Mouse (Mus musculus): ENCODE measurements around the gene Prkag1.

The Prkag1 gene

DNA sequence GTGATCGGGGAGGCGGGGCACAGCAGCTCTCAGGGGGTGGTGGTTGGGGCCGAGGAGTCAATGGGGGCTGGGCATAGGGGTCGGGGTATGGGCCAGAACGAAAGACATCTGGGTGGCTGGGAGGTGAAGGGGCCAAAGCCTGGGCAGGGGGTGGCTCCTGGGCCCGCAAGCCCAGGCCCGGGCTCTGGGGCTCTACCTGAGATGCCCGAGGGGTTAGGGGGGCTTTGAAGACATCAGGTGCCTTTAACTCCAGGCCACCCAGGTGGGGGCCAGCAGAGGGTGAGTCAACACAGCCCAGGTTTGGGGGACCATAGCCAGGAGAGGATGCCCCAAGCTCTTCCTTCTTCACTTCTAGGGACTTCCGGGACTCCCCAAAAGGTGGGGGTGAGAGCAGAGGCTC, 21.4 kb upstream of the Prkag1 start:
- DNase-seq, result no peak

DNA sequence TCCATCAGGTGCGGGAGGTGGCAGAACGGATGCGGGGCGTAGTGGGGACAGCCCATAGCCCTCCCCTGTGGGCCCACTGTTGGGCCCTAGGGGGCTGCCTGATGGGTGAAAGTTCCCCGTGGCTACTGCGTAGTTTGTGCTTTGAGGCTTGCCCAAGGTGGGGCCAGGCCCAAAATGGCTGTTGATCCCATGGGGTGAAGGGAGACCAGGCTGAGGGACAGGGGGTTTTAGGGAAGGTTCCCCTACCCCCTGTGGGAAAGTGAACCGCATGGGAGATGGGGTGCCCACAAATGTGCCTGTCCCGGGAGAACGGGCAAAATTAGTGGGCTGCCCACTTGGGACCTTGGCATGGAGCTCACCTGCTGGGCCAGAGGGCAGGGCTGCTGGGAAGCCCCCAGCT, 20.8 kb upstream of the Prkag1 start:
- DNase-seq, result no peak

DNA sequence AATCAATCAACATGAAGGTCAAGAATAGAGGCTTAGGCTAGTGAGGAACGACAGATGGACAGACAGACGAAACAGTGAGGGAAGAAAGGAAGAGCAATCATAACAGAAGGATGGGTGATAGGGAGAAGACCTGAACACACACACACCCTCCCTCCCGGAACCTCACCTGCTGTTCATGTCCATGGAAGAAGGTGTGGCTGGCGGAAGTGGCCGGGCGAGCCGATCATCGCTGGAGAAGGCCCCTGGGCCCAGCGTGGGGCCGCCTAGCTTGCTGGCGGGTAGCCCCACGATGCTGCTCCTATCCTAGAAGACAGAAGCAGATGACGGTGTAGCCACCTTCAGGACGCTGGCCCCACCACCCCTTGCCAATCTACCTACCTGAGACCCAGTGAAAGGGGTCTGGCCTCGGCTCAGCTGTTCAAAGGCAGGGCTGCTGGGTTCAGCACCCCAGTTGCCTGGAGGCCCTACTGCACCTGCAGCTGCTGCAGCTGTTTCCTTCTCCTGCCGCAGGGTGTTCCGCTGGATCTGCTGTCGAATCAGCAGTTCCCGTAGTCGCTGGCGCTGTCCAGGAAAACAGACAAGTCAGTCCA, 20.0 kb upstream of the Prkag1 start:
- no peak for DNase-seq

DNA sequence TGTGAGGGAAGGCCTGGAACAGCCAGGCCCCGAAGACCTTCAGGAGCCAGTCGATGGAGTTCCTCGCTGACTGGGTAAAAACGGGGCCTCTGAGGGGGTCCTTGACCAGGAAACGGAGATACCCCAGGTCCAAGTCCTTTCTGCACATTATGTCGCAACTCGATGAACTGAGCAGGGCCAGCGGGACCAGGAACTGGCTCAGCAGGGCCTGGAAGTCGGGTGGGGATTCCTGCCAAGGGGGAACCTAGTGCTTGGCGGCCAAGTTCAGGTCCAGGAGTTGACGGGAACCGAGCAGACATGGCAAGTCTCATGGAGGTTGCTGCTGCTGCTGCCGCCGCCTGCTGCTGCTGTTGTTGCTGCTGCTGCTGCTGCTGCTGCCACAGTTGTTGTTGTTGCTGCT, 19.3 kb upstream of the Prkag1 start:
- DNase-seq, result no peak

DNA sequence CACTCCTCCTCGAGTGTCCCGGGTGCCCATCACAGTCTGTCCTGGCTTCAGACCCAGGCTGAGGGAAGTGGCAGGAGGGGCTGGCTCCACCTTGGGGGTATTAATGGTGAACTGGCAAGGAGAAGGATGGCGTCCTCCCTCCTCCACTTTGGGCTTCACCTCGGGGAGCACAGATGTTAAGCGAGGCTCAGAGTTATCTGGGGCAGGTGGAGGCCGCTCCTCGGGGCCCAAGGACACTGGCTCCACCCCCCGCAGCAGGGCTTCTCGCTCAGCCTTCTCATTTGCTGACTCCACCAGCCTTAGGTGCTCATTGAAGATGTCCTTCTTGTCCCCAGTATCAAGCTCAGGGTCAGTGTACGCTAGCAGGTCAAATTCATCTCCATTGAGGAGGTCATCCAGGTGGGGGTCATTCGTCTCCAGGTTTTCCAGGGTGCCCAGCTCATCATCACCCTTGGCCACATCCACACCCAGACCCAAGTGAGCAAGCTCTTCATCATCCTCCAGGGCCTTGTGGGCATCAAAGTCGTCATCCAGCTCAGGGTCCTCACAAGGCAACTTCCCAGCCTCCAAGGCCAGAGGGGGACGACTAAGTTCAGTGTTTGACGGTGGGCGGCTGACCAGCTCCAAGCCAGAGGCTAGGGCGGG, 18.8 kb upstream of the Prkag1 start:
- DNase-seq, result no peak

DNA sequence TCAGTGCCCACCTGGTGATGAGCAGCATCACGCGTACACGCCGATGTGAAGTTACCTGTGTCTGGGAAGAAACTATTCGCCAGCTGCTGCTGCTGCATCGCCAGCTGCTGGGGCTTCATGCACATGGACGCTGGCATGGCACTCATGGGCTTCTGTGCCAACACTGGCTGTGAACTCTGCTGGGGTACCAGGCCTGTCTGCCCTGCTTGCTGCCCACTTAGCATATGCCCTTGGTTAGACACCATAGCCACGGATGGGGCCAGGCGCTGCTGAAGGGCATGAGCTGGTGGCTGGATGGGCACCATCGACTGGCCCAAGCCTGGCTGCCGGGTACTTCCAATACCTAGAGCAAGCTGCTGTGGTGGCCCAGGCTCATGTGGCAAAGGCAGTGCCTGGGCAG, 17.8 kb upstream of the Prkag1 start:
- no peak for DNase-seq

DNA sequence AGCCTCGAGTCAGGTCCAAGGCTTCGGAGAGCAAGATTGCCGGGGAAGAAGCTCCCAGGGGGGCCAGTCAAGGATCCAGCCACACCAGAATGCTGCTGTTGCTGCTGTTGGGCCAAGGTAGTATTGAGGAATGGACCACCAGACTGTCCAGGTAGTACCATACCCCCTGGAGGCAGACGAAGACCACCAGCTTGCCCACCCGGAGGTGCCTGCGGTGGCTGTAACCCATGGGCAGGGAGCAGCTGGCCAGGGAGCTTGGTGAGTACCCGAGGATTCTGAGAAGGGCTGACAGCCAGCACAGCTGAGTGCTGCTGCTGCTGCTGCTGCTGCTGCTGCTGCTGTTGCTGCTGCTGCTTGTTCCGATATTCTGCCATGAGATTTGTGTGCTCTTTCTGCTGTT, 14.8 kb upstream of the Prkag1 start:
- no peak for DNase-seq

DNA sequence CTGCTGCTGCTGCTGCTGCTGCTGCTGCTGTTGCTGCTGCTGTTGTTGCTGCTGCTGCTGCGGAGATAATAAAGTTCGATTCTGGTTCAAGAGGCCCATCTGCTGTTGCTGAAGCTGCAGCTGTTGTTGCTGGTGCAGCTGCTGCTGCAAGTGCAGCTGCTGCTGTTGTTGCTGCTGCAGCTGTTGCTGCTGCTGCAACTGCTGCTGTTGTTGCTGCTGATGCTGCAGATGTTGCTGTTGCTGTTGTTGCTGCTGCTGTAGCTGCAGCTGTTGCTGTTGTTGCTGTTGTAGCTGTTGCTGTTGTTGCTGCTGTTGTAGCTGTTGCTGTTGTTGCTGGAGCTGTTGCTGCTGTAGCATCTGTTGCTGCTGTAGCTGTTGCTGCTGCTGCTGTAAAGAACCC, 13.8 kb upstream of the Prkag1 start:
- DNase-seq, result no peak

DNA sequence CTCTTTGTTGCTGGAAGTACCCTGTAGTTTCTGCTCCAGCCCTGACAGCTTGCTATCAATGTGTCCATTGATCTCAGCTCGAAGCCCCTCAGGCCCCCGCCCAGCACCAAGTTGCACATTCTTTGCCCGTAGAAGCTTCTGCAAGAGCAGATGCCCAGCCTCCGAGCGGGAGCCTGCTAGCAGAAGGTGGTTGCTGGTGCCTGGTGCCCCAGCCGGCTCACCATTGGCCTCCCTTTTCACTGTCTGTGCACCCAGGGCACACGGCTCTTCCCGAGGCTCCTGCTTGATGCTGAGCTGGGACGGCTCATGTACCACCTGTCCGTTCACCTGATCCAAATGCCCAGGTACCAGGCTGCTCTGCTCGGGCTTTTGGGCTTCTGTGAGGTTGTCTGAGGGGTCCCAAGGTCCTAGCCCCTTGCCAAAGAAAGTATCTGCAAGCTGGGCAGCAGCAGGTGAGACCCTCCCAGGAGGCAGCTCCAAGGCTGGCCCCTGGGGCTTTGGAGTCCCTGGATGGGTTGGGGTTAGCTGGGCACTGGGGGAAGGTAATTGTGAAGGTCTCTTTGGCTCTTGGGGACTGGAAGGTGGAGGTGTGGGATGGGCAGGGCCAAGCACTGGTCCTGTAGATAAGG, 12.4 kb upstream of the Prkag1 start:
- no peak for DNase-seq

DNA sequence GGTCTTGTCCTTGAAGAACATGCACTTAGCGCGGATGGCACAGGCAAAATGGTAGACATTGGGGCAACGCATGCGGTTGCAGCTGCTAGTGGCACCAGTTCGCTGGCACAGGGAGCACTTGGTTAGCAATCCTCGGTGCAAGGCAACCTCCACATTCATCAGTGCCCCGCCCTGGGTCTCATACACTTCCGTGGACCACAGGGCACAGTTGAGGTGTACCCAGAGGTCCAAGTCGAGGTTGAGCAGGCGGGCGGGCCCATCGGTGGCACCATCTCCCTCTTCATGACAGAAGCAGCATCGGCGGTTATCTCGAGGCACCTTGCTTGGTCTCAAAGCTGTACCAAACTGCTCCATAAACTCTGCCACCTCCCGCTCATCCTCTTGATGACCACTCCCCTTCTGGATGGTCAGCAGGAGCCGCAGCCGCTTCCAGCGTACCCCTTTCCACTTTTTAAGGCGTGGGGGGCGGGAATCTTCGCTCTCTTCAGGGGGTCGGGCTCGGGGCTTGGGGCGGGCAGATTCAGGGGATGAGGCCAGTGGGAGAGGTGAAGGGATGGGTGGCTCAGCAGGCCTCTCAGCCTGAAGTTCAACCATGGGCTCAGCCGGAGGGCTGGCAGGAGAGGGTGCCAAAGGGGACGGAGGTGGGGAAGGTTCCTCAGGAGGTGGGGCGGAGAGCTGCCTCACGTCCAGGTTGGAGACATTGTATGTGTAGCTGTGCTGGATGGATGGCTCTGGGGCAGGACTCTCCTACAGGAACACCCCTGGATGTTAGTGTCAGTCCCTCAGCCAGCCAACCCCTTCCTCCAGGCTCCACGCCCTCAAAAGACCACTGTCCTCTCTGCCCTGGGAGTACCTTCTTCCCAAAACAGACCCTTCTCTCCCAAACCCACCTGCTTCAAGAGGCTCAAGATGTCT, 8.6 kb upstream of the Prkag1 start:
- DNase-seq, result no peak

DNA sequence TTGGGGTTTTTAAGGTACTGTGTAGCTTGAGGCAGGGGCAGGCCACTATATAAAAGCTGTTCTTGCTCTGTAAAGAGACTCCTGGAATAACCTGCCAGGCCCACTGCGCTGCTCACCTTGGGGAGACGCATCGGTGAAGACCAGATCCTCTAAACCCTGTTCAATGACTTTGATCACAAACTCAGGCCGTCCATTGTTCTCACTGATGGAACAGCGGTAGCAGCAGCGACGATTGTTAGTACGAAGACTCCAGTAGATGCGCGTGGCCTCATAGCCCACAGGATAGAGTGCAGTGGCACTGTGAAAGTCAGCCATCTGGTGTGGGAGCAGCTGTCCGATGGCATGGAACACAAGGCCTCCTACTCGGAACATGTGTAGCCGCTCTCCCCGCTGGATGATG, 7.8 kb upstream of the Prkag1 start:
- no peak for DNase-seq

DNA sequence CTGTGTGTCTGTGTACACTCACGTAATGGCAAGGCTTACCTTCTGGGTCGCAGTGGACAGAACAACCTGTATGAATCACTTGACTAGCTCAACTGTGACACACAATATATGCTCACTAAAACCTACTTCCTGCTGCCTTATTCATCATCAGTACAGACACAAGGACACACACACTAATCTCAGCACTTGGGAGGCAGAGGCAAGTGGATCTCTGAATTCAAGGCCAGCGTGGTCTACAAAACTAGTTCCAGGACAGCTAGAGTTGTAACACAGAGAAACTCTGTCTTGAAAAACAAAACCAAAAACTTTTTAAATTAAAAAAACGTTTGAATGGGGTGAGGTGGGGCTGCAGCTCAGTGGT, 6.4 kb upstream of the Prkag1 start:
- no peak for DNase-seq

DNA sequence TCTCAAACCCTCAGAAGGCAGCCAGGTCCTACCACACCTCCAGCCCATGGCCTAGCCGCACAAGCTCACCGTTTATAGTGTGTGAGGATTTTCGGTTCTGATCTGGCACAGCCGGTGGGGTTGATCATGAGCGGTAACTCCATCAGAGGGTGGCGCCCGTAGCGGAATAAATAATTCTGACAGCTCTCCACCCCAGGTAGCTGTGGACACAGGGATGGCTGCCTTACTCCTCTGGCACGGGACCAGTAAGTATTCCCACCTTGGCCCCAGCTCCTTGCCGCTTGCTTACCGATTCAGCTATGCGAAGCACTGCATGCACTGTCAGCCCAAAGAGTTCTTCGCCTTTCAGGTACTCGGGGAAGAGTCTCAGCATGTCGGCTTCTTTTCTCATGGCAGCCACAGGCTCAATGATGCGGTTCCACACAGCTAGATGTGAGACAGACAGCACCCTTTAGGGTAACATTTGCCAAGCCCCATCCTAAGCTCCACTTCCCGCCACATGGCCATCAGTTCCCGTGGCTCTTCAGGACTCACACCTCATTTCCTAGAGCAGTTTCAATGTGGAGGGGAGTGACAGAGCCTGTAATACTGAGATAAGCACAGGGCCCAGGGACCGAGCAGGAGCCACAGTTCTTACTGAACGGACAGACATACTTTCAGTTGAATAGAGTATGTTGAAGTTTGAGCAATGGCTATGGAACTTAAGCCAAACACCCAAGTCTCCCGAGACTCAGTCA, 5.9 kb upstream of the Prkag1 start:
- DNase-seq, result no peak

DNA sequence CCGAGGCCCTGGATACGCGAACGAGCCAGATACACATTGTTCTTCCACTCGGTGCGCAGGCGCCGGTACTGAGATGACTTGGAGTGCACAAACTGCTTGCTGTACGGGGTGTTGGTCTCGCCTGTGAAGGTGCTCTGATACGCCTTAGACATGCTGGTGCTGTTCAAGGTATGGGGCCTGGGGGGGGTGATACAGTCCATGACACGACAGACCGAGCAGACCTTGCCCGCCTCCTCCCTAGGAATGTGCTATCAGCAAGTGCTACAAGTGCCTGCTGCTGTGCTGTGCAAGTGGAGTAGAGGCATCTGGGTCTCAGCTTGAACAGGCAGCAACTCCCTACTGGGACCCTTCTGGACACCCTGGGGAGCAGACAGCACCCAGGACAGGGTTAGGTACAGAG, 4.0 kb upstream of the Prkag1 start:
- no peak for DNase-seq

DNA sequence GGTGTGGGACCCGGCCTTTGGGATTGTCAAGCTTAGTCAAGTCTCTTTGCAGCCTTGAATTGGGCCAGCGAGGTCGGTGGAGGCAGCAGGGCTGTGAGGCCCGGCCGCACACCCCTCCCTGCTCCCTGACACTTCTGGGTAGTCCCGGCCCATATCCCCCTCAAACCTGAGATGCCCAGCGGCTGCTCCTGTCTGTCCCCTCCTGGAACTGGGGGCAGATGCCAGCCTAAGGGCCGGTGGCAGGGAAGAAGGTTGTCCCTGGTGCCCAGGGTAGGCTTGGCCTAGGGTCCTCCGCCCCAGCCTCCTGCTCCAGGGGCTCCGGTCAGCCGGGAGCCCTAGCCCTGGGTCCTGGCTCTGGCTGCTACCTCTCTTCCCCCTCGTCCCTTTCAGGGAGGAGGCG, 2.7 kb upstream of the Prkag1 start:
- no peak for DNase-seq

DNA sequence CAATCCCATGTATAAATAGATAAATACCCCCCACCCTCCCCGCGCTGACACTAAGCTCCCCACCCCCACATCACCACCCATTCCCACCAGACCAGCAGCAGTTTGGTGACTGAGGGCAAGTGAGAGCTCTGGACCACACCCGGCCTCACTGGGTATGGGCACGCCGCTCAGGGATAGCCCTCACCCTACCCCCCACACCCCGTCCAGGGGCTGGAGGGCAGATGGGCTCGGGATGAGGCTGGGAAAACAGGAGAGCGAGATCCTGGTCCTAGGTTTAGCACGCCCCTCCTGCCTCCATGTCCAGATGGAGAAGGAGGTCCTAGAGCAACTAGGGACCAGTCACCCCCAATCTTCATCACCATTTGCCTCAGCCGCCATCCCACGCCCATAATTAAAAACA, 2.0 kb upstream of the Prkag1 start:
- no peak for DNase-seq

DNA sequence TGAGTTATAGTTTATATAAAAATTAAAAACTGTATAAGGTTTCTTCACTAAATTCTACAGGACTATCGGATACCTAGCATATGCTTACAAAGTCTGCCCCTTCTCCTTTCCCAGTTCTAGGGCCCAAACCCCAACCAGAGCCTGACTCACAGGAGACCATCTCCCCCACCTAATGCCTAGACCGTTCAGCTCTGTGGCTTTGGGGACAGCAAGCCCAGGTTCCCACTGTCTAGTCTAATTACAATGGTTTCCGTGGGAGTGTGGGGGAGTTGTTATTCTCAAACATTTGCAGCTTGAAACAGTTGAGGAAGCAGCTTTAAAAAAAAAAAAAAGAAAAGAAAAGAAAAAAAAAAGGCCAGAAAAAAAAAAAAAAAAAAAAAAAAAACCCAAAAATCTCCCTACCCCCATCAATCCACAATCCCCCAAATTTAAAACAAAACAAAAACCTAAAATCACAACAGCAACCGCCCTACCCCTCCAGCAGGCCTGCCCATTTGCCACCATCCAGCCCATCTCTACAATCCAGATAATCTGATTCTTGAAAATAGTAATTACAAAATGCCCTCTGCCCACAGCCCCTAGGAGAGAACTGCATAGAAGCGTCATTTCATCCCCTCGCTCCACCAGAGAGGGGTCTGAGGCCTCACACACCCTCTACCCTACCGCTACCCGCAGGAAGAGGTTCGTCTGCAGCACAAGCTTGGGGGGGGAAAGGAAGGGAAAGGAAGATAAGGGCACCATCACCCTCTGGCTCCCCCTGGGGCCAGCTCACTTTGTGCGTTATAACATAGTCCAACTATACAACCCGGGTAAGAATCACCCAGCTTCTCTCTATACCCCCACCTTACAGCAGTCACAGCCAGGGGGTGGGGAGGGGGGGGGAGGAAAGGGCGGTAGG, 1.1 kb upstream of the Prkag1 start:
- DNase-seq, result no peak

DNA sequence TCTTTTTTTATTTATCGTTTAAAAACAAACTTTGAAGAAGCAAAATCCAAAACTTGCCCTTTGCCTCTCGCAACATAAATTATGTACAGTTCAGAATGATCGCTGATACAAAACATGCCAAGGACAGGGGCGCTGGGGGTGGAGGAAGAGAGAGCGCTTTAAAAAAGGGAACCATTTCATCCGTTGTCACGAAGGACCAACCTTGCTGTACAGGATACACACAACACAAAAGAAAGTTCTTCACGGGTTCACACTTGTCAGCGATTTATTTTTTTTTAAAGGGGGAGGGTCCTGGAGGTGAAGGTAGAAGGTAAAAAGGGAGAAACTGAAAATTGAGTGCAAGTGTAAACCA, 339 bp upstream of the Prkag1 start:
- DNase-seq, result no peak

DNA sequence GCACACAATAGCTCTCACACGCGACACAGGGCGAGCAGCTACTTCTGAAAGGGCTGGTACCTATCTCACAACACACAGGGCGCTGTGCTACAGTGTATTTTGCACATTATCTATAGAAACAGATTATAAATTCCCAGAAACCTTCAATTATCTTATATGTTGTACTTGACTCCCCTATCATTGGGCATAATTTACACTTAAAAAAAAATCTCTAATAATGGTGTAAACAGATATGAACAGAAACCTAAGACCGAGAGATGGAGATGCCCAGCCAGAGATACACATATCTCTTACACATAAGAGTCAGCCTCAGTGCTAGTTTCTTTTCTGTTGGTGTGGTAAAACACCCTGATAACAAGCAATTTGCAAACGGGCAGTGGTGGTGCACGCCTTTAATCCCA, 3.7 kb downstream of the Prkag1 start:
- DNase-seq, result no peak

DNA sequence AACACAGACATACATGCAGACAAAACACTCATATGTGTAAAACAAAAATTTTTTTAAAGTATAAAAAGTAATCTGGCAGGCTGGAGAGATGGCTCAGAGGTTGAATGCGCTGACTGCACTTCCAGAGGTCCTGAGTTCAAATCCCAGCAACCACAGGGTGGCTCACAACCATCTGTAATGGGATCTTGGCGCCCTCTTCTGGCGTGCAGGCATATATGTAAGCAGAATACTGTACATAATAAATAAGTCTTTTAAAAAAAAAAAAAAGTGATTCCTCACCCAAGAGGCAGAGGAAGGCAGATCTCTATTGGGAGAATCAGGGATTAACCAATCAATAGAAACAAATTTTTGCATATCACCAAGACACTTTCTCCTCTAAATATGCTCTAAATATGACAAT, 7.9 kb downstream of the Prkag1 start:
- no peak for DNase-seq

DNA sequence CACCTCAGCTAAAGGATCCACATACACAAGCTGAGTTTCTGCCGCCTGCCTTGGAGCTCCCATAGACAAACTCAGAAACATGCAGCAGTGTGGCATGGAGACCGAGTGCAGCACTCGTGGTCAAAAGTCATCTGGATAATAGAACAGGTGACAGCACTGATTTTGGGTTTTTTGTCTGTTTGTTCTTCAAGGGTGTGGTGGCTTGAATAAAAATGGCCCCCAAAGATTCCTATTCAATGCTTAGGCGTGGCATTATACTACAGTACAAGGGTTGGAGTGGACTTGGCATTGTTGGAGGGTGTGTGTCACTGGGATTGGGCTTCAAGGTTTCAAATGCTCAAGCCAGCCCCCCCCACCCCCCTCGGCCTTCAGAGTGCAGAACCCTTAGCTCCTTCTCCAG, 9.2 kb downstream of the Prkag1 start:
- DNase-seq, result no peak

DNA sequence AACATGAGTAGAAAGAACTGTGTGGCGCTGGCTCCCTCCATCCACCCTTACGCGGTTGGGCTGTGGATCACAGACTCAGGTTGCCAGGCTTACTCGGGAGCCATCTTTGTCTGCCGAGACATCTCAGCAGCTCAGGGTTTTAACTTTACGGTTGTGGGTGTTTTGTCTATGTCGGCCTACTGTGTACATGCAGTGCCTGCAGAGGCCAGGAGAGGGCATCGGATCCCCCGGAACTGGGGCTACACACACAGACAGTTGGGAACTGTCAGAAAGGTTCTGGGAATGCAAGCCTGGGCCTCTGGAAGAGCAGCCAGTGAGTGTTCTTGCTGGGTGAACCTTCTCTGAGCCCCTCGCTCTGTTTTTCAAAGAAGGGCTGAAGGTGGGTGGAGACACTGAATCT, 9.9 kb downstream of the Prkag1 start:
- no peak for DNase-seq
